Mouse (Mus musculus) liver, embryonic 16.5 days (tissue): ENCODE measurements around the gene Chl1. TPM values are rescaled to one million over a fixed set of nuclear protein-coding genes. Genes with fewer than 3 reads are reported as not detected.

ENCODE experiments used
- ATAC-seq: fragments of 200-750 bp; cut with Nextera tagmentation; 2 replicates; pipeline ENCODE4 v1.8.0; 2017; ENCODE audit warnings: low read depth, mild to moderate bottlenecking, moderate number of reproducible peaks, moderate library complexity
- H3K27ac ChIP-seq: fragments of 300-500 bp; sonication (generic); 2 replicates; pipeline ENCODE4 v1.5.1; 2014; ENCODE audit warnings: mild to moderate bottlenecking, low read length
- H3K27me3 ChIP-seq: fragments of 300-500 bp; sonication (generic); 2 replicates; pipeline ENCODE4 v1.6.1; 2014; ENCODE audit warnings: low read depth, low read length, mixed read lengths; ENCODE audit not compliant: control insufficient read depth, insufficient read depth
- H3K36me3 ChIP-seq: fragments of 300-500 bp; sonication (generic); 2 replicates; pipeline ENCODE4 v1.6.1; 2014; ENCODE audit warnings: mild to moderate bottlenecking; ENCODE audit not compliant: control insufficient read depth, insufficient read depth
- H3K4me1 ChIP-seq: fragments of 300-500 bp; sonication (generic); 2 replicates; pipeline ENCODE4 v1.6.1; 2014; ENCODE audit warnings: low read depth, low read length, mixed read lengths; ENCODE audit not compliant: control insufficient read depth
- H3K4me2 ChIP-seq: fragments of 300-500 bp; sonication (generic); 2 replicates; pipeline ENCODE4 v1.6.1; 2014; ENCODE audit warnings: low read depth, low read length, mixed read lengths
- H3K4me3 ChIP-seq: fragments of 300-500 bp; sonication (generic); 2 replicates; pipeline ENCODE4 v1.5.1; 2014; ENCODE audit warnings: low read depth, mild to moderate bottlenecking, low read length
- H3K9ac ChIP-seq: fragments of 300-500 bp; sonication (generic); 2 replicates; pipeline ENCODE4 v1.6.1; 2014; ENCODE audit warnings: low read depth, low read length
- H3K9me3 ChIP-seq: fragments of 300-500 bp; sonication (generic); replicated peaks from 2 replicates; pipeline ENCODE4 v1.6.1; 2016; ENCODE audit warnings: low read length; ENCODE audit not compliant: control insufficient read depth
- WGBS: fragments of 180-500 bp; shearing (Covaris S2); extraction: QIAGEN DNeasy Blood & Tissue Kit; methylation state at CpG from one replicate; pipeline ENCODE4 v1.1.7; 2014; ENCODE audit not compliant: insufficient replicate concordance; 5-methylcytosine and 5-hydroxymethylcytosine counted together
- polyA plus RNA-seq: library from polyadenylated mRNA; unstranded; fragments of >200 nt; fragmentation: Nextera tagmentation; extraction: Ambion mirVana; gene quantifications from 2 replicates; pipeline ENCODE4 v1.2.1, GENCODE M21; 2015

The Chl1 gene
- 0.02 TPM in 1 of 2 replicates, not detected in the other for polyA plus RNA-seq

DNA sequence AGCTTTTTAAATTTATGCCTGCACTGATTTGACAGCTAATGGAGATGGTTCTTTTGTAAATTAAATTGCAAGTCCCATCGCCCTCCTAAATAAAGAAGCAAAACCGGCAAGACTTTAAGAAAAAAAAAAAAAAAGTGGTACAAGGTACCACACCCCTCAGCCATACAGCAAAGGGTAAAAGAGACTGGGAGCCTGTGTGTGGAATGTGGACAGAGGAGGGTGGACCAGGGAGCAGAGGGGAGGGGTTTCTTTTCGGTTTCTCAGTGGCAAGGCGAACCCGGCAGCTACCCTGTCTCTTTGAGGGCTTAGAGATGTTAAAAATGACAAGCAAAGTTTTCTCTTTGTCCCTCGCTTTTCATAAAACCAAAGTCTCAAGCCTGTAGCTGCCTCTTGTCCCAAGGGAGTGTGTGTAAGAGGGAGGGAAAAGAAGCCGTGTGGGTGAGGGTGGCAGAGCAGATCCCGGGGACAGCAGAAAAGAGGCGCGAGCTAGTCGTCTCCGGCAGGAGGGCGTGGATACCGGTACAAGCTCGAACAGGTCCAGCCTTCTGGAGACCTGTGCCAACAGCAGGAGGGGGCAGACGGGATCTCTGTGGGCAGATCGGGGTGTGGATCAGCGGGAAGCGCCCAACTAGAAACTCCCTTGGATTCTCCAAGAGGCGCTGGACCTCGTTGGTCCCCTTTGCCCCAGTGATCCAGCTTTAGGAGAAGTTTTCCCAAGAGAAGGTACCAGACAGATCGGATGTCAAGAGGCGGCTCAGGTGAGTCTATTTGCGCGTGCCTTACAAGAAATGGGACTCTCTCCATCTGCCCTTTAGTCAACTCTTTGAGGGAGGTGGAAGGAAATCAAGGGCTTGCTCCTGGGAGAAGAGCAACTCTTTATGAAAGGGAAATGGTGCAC is at the start of gene Chl1:
Chl1 (plus strand) TSS at position 195 of the 898 bp plus-strand sequence.
- Histone ChIP-seq H3K36me3 (no peaks in the 10 kb centered on the region), H3K4me2 (peak within 1 kb of the TSS; percentile 13; the same call in 1 of the 2 replicates), H3K9me3 (no peaks in the 10 kb centered on the region), H3K27ac (no peak within 1 kb of the TSS), H3K9ac (no peak within 1 kb of the TSS), H3K27me3 (peaks cover 20% of the 10 kb centered on the region), H3K4me3 (no peak within 1 kb of the TSS), H3K4me1 (no peaks in the 10 kb centered on the region)
- WGBS, result 3% methylated on average over 25 of the region's 25 CpGs
- ATAC-seq, result no peak

- no peak overlapping the region for H3K4me2 ChIP-seq
- 27% methylated on average over 5 of the region's 5 CpGs for WGBS
- H3K4me3 ChIP-seq, result no peak overlapping the region
- no peaks in the 10 kb centered on the region for H3K9me3 ChIP-seq
- H3K9ac ChIP-seq, result no peak overlapping the region
- H3K27me3 ChIP-seq, result no peaks in the 10 kb centered on the region
- no peak overlapping the region for H3K27ac ChIP-seq
- H3K4me1 ChIP-seq, result no peaks in the 10 kb centered on the region
- ATAC-seq, result no peak
- no peaks in the 10 kb centered on the region for H3K36me3 ChIP-seq
Observed at GRCm38 (mm10) chr6:103465479-103466080, 44.8 kb upstream of the Chl1 start.

GRCm38 (mm10) chr6:103473316-103473715 is 37.1 kb upstream of the Chl1 start:
- no peak for ATAC-seq
- no peak overlapping the region for H3K4me2 ChIP-seq
- WGBS, result 14% methylated on average over 5 of the region's 5 CpGs
- no peaks in the 10 kb centered on the region for H3K27me3 ChIP-seq
- no peaks in the 10 kb centered on the region for H3K4me1 ChIP-seq
- no peaks in the 10 kb centered on the region for H3K36me3 ChIP-seq
- no peaks in the 10 kb centered on the region for H3K9me3 ChIP-seq
- no peak overlapping the region for H3K27ac ChIP-seq
- H3K4me3 ChIP-seq, result no peak overlapping the region
- H3K9ac ChIP-seq, result no peak overlapping the region

- Histone ChIP-seq H3K9me3 (no peaks in the 10 kb centered on the region), H3K36me3 (no peaks in the 10 kb centered on the region), H3K27ac (no peak overlapping the region), H3K4me1 (no peaks in the 10 kb centered on the region), H3K4me2 (no peak overlapping the region), H3K9ac (no peak overlapping the region), H3K4me3 (no peak overlapping the region), H3K27me3 (no peaks in the 10 kb centered on the region)
- 57% methylated on average over 1 of the region's 1 CpGs for WGBS
- ATAC-seq, result no peak
Observed at GRCm38 (mm10) chr6:103487199-103487598, 23.2 kb upstream of the Chl1 start.

GRCm38 (mm10) chr6:103498404-103498803 is 12.0 kb upstream of the Chl1 start:
- Histone ChIP-seq H3K4me2 (no peak overlapping the region), H3K4me1 (no peaks in the 10 kb centered on the region), H3K4me3 (no peak overlapping the region), H3K9me3 (no peaks in the 10 kb centered on the region), H3K27me3 (no peaks in the 10 kb centered on the region), H3K27ac (no peak overlapping the region), H3K36me3 (no peaks in the 10 kb centered on the region), H3K9ac (no peak overlapping the region)
- WGBS, result 58% methylated on average over 4 of the region's 4 CpGs
- ATAC-seq, result no peak

DNA sequence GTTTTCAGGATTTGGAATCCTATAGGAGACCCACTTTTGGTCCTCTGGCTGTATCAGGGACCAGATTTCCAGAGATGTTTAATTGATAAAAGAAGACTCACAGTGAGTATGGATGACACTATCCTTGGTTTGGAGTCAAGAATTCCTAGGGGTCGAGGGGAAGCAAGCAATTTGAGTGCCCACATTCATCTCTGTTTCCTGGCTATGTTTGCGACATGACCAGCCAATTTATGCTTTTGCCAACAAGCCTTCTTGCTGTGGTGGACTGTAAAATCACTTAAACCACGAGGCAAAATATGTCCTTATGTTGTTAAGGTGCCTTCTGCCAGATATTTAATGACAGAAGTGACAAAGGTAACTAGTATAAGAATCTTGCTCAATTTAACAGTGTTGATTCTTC is 6.3 kb upstream of the Chl1 start:
- no peaks in the 10 kb centered on the region for H3K4me1 ChIP-seq
- no peak overlapping the region for H3K4me3 ChIP-seq
- 31% methylated on average over 3 of the region's 3 CpGs for WGBS
- no peak overlapping the region for H3K9ac ChIP-seq
- no peak overlapping the region for H3K27ac ChIP-seq
- H3K27me3 ChIP-seq, result no peaks in the 10 kb centered on the region
- H3K9me3 ChIP-seq, result no peaks in the 10 kb centered on the region
- no peak overlapping the region for H3K4me2 ChIP-seq
- no peaks in the 10 kb centered on the region for H3K36me3 ChIP-seq
- ATAC-seq, result no peak

DNA sequence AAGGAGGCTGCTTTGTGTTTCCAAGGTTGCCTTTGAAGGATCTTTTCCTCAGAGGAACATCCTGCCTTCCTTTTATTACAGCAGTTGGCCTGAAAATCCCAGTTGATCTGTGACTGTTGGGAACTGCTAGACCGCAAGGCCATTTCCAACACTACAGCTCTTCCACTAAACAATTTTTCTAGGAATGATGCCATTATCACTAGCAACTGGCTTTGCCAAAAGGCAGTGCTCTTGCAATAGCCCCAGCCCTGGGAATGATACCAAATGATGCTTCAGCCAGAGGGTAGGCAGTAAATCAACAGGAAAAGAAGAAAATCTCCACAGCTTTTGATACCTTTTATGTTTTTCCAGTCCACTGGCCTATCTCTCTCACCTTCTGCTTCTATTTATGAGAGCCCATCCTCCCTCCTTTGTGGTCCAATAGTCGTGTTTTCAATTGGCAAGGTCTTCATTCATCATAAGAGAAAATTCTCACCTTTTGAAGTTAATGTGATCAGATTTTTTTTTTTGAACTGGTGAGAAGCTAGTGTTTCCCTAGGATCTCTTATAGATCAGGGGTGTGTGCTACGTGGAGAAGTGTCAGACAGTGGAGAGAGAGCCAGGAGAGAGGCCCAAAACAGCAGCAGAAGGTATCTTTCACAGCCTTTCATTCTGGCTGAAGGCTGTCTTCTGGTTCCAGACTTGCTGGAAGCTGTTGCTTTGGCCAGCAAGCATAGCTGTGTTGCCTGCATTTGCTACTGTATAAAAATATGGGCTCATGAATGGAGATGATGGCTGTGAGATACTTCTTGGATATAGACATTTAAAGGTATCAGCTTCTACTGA is 2.4 kb upstream of the Chl1 start:
- no peak for ATAC-seq

GRCm38 (mm10) chr6:103509596-103509995 is 790 bp upstream of the Chl1 start:
- Histone ChIP-seq H3K27me3 (peaks cover 20% of the 10 kb centered on the region), H3K36me3 (no peaks in the 10 kb centered on the region), H3K9ac (no peak overlapping the region), H3K9me3 (no peaks in the 10 kb centered on the region), H3K4me1 (no peaks in the 10 kb centered on the region), H3K27ac (no peak overlapping the region), H3K4me3 (no peak overlapping the region), H3K4me2 (no peak overlapping the region)
- WGBS, result 54% methylated on average over 4 of the region's 4 CpGs
- ATAC-seq, result no peak

More for the DNA sequence above, 2.4 kb upstream of the Chl1 start:
- Histone ChIP-seq H3K9ac (no peak overlapping the region), H3K36me3 (no peaks in the 10 kb centered on the region), H3K27me3 (peaks cover 20% of the 10 kb centered on the region), H3K27ac (no peak overlapping the region), H3K4me2 (no peak overlapping the region), H3K9me3 (no peaks in the 10 kb centered on the region), H3K4me1 (no peaks in the 10 kb centered on the region), H3K4me3 (no peak overlapping the region)
- WGBS, result 52% methylated on average over 3 of the region's 3 CpGs
